Mouse (Mus musculus) megakaryocyte, embryonic 14.5 days (primary cell): ENCODE measurements around the gene Nup107.

Experiments used
- FLI1 ChIP-seq: IDR thresholded peaks from 2 replicates; pipeline ENCODE4 v1.6.1; 2012; ENCODE audit warnings: low read length, inconsistent platforms, mixed read lengths
- GATA1 ChIP-seq: IDR thresholded peaks from 3 replicates; pipeline ENCODE4 v1.6.1; 2012; ENCODE audit warnings: mixed read lengths, low read length, inconsistent platforms, borderline replicate concordance

DNA sequence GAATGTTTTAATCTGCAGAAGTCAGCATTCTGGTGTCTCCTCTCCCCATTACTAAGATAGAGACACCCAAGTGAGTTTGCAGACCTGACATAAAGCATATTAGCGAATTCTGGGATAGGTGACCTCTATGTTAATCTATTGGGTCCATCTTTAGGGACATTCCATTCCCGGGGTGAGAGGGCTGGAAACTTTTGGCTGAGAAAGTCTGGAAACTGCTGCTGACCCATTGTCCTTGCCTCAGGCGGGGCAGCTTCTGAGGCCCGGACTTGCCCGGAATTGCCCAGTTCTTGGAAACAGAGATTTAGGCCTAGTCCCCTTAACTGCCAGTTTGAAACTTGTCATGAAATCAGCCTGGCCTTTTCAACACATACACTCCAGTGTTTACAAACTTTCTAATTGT lies 81.1 kb downstream of the Nup107 start:
- TF ChIP-seq GATA1 (no peak), FLI1 (no peak)
